Mouse (Mus musculus): Measurements from ENCODE around the gene Ccdc22.

DNA sequence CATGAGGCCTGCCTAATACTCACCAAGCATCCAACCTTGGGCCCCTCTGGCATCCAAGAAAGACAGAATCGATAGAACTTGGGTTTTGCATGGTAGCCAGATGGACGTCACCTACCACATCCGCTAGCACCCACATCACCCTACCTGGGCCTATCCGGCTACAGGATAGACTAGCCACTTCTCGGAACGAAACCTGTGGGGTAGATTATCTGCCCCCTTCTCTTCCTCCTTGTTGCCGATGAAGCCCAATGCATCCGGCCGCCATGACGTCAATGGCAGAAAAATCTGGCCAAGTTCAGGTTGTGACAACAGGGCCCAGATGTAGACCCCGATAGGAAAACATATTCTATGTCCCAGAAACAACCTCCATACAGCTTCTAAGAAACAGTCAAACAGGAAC lies 21.4 kb downstream of the Ccdc22 start:
- no peak for TF ChIP-seq CTCF (IDR thresholded peaks at IDR 0.05; ENCODE audit: low read depth, low read length)
- TF ChIP-seq EP300 (IDR thresholded peaks at IDR 0.05; ENCODE audit: insufficient read depth, low read depth, low read length), result no peak

All from ES-Bruce4 (cell line).